Mouse (Mus musculus) E14TG2a.4 (cell line): ENCODE results near the gene Phyhd1.

ENCODE experiments used
- CTCF ChIP-seq: conservative IDR thresholded peaks from 2 replicates; pipeline ENCODE4 v1.5.1; 2014; ENCODE audit warnings: low read length
- NANOG ChIP-seq: IDR thresholded peaks from 2 replicates; pipeline ENCODE4 v1.6.1; 2014; ENCODE audit warnings: borderline replicate concordance, low read length, mixed read lengths
- POU5F1 ChIP-seq: IDR thresholded peaks from 2 replicates; pipeline ENCODE4 v1.6.1; 2014; ENCODE audit warnings: low read length, borderline replicate concordance

DNA sequence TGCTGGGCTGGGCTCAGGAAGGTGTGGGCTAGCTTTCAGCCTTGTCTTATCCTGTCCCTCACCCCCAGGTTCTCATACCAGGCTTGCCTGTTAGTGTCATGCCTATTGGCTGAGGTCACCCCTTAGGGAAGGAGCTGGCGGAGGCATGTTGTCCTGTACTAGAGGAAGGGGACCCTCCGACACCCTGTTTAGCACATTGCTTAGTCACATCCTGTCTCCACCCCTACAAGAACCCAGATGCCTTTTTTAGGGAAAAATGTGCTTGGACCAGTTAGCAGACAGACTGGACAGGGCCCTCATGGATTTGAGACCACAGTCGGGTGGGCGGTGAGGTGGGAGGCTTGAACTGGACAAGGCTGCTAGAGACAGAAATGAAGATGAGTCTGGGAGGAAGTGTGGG lies 7.4 kb upstream of the Phyhd1 start:
- TF ChIP-seq CTCF (no peak), POU5F1 (no peak), NANOG (no peak)
